Mouse (Mus musculus) bone marrow, adult 2 months (tissue): Measurements from ENCODE around the gene 3425401B19Rik.

Source experiments
- CTCF ChIP-seq: fragments of 200-500 bp; IDR thresholded peaks from 2 replicates; pipeline ENCODE4 v1.5.1; 2011; ENCODE audit warnings: low read length, control low read depth; ENCODE audit not compliant: control insufficient read depth, insufficient read depth
- POLR2A ChIP-seq: fragments of 200-500 bp; IDR thresholded peaks from 2 replicates; pipeline ENCODE4 v1.6.1; 2011; ENCODE audit warnings: low read depth, mild to moderate bottlenecking, control low read depth, low read length, borderline replicate concordance; ENCODE audit not compliant: control insufficient read depth

DNA sequence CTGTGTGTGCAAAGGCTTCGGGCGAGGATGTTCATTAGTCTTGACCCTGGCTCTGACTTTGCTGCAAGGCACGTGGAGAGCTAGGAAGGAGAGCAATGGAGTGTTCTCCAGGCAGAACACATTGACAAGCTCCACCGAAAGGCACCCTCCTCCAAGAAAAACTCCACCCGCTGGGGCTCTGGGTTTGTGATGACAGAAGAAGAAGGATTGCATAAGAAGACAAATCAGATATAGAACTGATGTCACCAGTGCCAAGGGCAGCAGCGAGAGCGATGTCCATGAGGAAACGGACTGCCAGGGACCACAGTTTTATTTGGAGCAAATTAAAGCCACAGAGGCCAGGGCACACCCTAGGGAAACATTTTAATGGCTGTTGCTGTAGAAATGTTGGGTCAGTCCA, 12.7 kb upstream of the 3425401B19Rik start:
- TF ChIP-seq CTCF, result no peak
- no peak for TF ChIP-seq POLR2A
